Mouse (Mus musculus) heart, postnatal 10 days (tissue): Measurements from ENCODE around the gene 1810037I17Rik. TPM values are rescaled to one million over a fixed set of nuclear protein-coding genes. Genes with fewer than 3 reads are reported as not detected.

Source experiments
- DNase-seq, 2 experiments: peaks; one replicate each; pipeline ENCODE4 v3.0.0; 2021
- intact Hi-C: fragments of 180-260 bp; cut with DNase I; formaldehyde crosslinking; loops from one replicate; pipeline ENCODE4 v1.15.1; 2025
- total RNA-seq, 2 experiments: library from RNA; stranded (reverse); gene quantifications; 2 replicates each; pipeline ENCODE4 v1.2.3; 2021

The 1810037I17Rik gene
- 10 to 100 TPM; 88.5 to 92.0 TPM for total RNA-seq

DNA sequence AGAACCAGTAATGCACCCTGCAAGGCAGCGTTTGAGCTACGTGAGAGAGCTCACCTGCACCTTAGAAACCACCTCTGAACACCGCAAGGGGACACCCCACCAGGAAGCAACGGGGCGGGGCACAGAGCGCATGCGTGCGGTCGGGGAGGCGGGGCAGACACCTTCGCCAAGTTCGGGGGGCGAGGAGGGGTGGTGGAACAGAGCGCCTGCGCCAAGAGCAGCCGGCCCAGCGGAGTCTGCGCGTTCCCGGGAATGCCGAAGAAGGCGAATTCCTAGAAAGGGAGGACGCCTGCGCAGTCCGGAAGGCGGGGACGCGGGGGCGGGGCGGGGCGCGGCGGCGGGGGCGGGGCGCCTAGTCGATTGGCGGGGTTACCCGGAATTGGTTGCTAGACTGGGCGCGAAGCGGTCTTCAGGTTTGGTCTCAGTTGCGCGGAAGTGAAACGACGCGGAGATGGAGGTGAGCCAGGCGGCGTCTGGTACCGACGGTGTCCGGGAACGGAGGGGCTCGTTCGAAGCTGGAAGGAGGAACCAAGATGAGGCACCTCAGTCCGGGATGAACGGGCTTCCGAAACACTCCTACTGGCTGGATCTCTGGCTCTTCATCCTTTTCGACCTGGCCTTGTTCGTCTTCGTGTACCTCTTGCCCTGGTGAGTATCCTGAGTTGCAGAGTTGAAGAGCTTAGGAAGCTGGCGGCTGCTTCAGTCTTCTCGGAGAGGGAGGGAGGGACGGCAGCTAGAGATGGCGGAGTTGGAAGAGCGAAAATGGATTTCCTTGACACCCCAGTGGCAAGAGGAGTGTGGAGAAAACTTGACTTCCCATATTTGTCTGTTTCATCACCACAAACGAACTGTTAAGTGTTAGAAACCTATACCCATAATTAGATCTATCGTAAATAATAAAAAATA lies at the start of gene 1810037I17Rik:
1810037I17Rik (plus strand) TSS at position 195 of the 906 bp plus-strand sequence.
- intact Hi-C loops: no loop called here
- DNase-seq: peak; percentile 97 to 98

DNA sequence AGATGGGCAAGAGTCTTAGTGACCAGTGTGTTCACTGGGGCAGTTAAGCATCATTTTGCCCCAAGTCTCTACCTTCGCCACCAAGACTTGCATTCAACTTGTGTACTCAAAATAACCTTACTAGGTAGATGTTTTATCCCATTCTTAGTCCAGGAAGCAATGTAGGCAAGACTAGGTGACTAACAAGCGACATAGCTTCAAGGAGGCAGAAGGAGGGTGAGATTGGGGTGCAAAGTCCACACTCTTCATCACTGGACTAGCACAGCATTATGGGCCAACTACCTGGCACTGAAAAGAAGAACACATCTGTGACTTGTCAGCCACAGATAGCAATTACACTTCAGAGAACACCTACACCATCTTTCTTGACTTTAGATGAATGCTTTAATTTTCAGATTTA lies 47.1 kb upstream of the 1810037I17Rik start:
- intact Hi-C loops: no loop called here
- no peak for DNase-seq

DNA sequence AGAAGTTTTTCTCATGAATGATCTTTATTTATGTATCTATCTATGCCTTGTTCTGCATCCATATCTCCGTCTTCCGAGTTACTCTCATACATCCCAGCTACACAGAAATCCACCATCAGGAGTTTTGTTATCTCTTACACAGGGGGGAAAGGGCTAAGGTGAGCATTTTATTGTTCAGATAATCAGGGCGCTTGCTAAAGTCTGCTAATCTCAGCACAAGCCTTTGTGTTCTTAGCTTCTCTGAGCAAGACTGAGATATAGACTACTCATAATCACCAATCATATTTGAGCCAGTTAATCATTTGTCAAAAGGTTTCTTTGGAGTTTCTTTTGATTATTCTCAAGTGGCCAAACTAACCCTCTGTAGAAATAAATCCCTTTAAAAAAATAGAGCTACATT lies 46.5 kb upstream of the 1810037I17Rik start:
- intact Hi-C loops: no loop called here
- DNase-seq: no peak

DNA sequence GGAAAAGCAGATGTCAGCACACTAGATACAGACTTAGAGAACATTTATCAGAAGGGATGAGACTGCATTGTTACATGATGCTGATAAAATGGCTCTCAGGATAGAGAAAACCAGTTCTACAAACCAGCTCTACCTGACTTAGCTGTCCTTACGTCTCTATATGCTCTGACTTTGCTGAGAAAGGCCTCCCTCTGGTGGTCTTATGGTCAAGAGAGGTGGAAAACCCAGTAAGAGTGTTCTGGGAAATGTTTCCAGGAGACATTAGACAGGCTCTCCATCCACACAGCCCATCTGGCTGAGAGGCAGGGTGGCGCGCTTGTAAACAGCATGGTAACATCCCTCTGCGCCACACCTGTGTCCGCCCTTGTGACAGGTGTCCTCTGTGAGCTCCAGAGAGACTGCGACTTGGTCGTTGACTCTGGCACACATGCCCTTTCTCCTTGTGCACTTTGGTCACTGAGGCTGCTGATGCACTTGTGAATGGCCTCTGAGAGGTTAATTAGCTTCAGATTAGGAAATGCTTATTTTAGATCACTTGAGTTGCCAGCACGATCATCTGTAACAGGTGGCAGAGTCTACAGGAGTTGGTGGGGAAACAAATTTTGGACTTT lies 45.2 kb upstream of the 1810037I17Rik start:
- intact Hi-C loops: no loop called here
- no peak for DNase-seq

DNA sequence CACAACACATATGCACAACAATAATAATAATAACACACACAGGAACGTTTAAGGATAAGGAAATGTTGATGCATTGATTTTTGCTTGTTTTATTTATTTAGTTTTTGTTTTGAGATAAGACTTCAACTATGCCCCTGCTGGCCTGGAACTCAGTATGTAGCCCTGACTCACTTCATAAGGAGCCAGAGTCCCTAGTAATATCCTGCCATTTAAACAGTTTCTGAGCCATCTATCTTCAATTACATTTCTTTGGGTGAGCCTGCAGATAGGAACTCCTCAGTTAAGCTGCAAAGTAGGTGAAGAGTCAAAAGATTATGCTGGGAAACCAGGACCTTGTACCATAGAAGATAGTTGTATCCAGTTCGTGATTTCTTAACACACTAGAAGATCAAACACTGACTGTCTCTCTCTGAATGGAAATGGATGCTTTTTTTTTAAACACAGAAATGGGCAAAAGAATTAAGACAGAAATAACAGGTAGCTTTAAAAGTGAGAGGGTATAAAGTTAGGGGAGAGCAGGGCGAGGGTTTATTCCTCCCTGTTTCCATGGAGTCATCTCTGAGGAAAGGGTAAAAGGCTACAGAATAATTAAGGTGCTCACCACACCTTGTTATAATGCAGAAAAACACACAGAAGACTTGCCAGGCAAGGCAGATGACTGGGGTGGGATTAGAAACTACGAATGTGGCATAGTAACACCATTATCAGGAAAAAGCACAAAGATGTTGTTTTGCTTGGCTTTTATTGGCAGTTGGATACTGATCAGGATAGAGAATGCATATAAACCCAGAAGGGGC lies 36.3 kb upstream of the 1810037I17Rik start:
- DNase-seq: no peak
- intact Hi-C loops: no loop called here

DNA sequence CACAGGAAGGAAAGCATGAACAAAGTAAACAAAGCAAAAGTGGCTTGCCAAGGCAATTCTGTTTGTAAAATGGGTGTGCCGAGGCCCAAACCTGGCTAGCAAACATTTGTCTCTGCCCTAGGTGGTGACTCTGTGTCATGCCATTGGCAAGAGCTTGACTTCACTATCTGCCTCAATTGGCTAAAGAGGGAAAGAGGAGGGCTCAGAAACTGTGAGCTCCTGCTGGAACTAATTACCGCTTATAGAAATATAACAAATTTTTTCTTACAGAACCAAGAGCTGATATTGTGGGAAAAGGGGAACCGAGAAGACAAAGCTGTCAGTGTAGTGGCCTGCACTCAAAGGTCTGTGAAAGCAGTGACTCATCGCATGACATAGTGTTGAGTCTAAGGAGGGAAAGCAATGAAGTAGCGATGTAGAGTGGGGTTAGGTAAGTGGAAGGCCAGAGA lies 35.6 kb upstream of the 1810037I17Rik start:
- intact Hi-C loops: no loop called here
- peak in 1 of 2 experiments; percentile 12 for DNase-seq

DNA sequence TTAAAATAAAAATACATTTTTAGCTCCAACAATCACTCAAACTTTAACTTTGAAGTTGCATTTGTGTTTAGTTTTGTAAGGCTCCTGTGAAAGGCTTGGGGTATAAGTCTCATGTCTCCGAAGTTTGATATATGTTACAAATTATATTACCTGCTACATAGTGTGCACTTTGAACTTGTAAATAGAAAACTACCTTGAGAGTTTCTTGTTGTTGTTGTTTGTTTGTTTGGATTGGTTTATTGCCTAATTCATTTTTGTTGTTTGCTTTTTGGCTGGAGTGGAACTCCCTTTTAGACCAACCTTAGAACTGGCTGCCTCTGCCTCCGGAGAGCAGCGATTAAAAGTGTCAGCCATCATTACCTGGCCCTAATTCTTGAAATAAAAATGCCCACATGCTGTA lies 29.2 kb upstream of the 1810037I17Rik start, which contains the start of gene Fabp2:
Fabp2 (plus strand) TSS at position 301 of the 400 bp plus-strand sequence.
- intact Hi-C loops: no loop called here
- no peak for DNase-seq

DNA sequence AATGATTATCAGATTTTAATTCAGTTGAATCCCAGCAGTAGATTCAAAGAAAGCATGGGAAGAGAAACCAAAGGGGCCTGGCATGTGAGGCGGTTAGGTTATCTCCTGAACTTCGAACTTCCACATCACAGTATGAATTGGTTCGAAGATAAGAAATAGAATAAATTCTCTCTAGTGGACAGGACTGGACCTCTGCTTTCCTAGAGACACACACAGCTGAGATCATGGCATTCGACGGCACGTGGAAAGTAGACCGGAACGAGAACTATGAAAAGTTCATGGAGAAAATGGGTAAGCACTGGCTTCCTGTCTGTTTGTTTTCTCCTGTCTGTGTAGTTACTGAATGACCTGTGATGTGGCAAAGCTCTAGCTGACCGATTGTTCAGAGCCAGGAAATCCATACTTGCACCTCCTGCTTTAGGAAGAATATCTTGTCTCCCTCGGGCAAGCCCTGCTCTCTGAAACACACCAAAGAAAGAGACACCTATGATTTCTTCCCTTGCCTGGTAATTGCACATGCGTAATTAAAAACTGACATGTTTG lies 28.7 kb upstream of the 1810037I17Rik start:
- no peak for DNase-seq
- intact Hi-C loops: no loop called here

DNA sequence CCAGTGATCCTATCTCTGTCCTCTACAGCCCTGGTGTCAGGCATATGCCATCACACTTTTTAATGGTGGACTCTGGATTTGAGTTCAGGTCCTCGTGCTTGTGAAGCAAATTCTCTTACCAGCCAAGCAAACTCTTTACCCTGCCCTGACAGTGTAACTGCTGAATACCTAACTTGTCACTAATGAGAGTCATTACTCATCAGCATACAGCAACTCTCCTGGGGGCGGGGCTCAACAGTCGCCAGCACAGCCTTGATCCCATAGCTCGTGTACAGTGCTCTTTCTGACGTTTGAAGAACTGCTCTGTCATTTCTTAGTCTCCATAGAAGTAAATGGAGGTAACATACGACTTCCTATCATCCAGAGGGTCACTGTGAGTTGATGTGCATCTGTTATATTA lies 25.7 kb upstream of the 1810037I17Rik start:
- intact Hi-C loops: no loop called here
- DNase-seq: no peak

DNA sequence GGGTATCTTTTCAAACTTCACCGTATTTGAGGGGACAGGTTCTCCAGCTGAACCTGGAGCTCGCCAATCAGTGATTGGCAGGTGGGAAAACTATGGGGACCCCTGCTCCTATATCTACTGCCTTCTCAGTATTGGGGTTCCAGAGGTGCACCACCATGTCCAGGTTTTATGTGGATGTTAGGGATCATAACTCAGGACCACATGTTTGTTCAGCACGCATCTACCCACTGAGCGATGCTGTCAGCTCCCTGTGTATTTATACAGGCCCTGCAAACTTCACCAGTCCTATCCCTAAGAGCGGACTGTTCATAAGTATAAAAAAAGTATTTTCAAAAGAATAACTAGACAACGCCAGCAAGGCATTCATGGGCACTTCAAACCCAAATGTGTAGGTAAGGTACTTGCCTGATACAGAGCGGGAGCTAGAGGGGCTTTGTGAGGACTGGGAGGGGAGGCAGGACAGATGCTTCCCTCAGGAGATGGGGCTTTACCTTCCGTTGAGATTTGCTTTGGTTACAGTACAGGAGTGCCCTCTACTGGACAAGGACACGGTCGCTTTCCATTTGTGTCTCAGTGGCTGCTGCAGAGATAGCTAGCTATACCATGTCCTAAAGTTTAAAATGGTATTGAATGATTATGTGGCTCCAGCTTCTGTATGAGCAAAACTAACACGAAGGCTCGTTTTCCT lies 20.1 kb upstream of the 1810037I17Rik start:
- DNase-seq: peak; percentile 59 to 74
- intact Hi-C loops: loop anchor here (1.0 to 5.0 kb wide), 3 partner anchors 122 to 257 kb away; no protein-coding TSS in a partner anchor

DNA sequence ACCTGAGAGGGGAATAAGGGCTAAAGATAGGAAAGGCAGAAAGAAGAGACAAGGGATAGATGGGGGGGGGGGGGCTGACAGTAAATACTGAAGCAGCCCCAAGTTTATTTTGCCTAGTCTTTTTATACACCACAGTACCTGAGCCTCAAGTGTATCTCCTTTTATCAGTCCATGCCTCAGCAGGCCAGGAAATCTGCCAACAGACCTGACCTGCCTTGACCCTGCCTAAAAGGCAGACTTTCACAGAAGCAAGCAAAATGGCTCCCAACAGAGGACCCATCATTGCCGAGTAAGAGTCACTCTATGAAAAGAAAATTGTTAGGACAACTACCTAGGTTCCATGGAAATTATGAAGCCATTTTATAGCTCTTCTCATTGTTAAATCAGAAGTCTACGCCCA lies 16.2 kb upstream of the 1810037I17Rik start:
- intact Hi-C loops: no loop called here
- no peak for DNase-seq

DNA sequence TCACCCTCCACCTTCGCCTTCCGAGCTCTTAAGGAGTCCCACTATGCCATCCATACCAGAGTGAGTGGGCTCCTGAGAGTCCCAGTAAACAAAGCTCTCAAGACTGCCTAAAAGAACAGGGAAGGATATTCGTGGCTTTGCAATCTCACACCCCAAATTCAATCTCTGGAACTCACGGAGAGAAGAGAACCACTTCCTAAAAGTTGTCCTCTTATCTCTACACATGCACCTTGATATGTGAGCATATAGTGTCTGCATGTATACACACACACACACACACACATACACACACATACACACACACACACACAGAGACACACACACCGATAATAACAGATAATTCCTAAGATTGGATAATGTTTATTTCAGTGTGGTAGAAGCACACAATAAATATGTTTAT lies 8.5 kb upstream of the 1810037I17Rik start:
- intact Hi-C loops: no loop called here
- no peak for DNase-seq

DNA sequence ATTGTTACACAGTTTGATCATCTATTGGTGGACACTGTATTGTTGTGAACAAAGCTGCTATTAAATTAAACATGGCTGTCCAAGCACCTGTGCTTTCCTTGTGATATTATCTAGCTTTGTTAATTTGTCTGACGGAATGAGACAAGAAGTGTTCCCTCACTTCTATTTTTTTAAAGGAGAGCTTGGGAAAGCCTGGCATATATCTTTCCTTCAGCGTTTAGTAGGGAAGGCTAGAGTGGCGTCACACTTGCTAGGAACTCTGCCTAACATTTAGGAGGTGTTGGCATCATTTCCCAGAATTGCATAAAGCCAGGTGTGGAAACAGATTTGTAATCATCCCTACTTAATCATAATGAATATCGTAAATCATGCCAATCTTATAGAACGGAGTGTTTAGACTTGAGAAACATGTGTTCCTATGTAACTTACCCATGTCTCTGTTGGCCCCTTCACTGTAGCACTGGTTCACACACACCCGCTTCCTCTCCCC lies 7.8 kb upstream of the 1810037I17Rik start:
- intact Hi-C loops: no loop called here
- no peak for DNase-seq

DNA sequence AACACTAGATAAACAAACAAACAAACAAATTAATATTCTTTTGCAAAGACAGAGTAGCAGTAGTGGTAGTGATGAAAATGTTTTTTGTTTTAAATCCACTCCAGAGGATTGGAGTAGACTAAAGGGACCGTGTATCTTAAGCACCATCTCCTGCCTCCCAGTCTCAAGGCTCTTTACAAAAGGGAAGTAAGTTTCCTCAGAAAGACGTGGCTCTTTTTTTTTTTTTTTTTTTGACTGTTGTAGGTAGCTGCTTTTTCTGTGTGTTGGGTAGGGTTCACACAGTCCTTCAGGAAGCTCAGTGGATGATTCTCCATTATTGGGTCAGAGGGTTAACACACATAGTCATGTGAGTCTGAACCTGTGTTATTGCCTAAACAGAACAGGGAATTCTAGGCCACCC lies 5.3 kb upstream of the 1810037I17Rik start:
- intact Hi-C loops: no loop called here
- DNase-seq: no peak

DNA sequence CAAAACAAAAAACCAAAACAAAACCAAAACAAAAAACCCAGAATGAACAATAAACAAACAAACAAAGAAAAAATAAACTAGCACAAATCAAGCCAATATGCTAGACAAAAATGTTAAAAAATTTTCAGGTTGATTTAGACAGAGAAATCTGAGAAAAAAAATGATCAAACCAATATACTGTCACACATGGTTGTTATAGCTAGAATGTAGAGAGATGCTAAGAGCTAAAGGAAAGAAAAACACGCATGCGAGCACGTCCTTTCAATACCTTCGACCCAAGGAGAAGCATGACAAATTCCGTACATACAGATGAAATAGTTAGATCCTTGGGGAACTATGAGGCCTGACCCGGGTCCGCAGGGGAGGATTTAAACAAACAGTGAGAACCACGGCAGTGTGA lies 4.7 kb upstream of the 1810037I17Rik start, which contains the start of gene Gm10959:
Gm10959 (minus strand) TSS at position 101 of the 400 bp plus-strand sequence.
- intact Hi-C loops: no loop called here

DNA sequence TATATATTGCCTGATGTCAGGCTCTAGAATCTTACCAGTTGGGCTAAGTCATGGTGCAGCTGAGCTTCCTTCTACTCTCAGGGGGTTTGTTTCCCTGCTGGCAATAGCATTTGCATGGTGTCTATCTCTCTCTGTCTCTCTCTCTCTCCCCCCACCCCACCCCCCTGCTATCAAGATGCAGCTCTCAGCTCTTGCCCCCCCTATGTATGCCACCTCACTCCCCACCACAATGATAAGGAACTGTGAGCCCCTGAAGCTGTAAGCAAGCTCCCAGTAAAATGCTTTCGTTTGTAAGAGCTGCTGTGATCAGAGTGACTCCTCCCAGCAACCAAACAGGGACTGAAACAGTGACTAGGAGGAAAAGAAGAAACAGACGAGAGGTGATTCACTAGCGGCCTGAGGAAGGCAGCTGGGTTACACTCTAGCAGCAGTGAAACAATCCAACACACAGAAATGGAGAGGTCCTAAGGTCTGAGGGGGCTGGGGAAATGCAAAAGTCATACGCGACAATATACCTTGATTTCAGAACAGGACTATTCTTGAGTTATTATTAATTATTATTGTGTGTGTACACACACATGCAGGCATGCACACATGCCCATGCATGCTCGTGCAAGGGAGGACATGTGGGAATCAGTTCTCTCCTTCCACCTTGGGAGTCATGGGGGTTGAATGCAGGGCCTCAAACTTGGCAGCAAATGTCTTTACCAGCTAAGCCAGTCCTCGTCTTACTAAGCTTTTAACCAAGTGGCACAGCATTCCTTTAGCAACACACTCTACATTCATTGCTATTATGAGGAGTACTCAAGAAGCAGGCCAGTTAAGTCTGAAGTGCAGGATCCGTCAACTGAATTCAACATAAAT lies 3.2 kb upstream of the 1810037I17Rik start:
- intact Hi-C loops: no loop called here
- no peak for DNase-seq

More for the DNA sequence above, 4.7 kb upstream of the 1810037I17Rik start, which contains the start of gene Gm10959:
- DNase-seq: no peak

DNA sequence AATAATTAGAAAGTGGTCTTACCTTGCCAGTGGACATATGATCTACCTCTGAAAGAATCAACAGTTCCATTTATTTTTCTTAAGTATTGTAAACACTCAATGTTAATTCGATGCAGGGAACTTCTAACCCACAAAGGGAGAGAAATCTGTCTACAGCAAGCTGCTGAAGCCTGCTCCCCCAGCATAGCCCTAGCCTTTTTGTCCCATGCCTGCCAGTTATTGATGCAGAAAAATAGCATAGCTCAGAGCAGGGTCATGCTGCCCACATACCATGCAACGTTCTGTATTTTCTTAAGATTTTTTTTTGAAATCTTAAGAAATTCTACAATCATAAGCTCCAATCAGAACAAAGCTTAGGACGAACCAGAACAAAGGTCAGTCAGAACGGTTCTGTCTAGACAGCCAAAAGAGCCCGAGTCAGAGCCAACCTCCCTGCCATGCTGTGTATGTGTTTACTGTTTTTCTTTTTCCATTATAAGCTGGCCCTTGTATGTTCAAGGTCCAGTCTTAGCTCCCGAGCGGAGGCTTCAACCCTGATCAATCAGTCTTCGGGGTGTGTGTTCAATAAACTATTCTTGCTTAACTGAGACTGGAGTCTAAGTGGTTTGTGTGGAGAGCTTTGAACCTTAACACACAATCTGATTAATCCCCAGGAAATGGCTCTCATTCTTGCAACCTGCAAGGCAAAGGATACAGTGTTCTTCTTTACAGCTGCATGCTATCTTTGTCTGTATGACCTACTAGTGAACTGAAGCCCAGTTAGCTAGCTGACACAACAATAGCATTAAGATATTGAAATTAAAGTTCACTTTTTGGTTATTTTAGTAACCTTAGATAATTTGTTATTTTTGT lies 2.1 kb upstream of the 1810037I17Rik start:
- intact Hi-C loops: no loop called here
- no peak for DNase-seq

DNA sequence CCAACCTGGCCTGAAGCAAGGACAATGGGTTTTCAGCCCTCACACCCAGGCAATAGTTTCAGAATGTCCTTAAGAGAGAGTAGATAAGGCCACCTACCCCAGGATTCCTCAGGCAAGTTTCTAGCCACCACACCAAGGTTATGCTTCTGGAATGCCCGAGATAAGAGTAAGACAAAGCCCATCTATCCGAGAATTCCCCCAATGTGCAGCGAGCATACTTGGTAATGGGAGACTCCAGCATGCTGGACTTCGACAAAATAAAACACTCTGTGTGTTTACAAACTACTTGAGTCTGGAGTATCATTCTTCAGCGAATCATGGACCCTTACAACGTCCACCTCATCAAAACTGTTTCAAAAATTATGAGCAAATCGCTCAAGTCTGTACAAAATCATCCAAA lies 856 bp upstream of the 1810037I17Rik start:
- intact Hi-C loops: no loop called here

More for the DNA sequence above, 856 bp upstream of the 1810037I17Rik start:
- no peak for DNase-seq
